Mouse (Mus musculus) ovary, postnatal 10 days (tissue): Measurements from ENCODE around the gene Pdcd7.

ENCODE experiments used
- DNase-seq: peaks from one replicate; pipeline ENCODE4 v3.0.0; 2022; ENCODE audit warnings: low spot score

Pdcd7 gene

DNA sequence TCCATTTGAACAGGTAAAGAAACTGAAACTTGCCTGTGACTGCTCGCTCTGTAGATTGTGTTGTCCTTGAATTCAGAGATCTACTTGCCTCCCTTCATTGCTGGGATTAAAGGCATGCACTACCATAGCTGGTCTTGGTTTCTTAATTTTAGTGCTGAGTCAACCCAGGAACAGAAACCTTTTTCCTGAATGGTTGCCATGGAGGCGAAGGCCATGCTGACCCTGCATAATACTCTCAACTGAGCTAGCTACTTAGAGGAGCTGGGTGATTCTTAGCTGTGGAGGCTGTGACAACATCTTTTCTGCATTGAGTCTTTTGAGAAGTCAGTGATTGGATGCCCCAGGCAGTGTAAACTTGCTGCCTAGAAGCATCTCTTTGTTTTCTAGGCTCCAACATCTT lies 11.1 kb downstream of the Pdcd7 start:
- no peak for DNase-seq

DNA sequence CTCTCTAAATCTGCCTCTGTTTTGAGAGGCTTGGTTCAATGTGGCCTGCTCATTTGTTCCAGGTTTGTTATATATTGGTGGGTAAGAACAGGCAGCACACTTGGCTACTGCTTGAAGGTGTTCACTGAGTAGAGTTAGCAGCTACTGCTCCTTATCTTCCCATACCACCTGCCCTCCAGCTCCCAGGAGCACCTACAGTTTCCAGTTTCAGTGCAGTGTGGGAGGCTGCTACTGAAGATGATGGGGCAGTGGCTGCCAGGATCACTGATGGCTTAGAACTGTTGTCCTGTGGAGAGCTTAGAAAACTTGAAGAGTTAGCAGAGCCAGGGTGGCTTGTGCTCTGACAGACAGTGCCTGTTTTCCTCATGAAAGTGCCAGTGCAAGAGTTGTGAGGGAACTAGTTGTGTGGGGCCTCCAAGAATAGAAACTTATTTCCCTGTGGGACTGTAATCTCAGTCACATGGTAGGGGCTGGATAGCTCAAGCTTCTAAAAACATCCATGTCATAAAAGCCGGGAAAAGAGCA lies 13.1 kb downstream of the Pdcd7 start:
- DNase-seq = no peak

DNA sequence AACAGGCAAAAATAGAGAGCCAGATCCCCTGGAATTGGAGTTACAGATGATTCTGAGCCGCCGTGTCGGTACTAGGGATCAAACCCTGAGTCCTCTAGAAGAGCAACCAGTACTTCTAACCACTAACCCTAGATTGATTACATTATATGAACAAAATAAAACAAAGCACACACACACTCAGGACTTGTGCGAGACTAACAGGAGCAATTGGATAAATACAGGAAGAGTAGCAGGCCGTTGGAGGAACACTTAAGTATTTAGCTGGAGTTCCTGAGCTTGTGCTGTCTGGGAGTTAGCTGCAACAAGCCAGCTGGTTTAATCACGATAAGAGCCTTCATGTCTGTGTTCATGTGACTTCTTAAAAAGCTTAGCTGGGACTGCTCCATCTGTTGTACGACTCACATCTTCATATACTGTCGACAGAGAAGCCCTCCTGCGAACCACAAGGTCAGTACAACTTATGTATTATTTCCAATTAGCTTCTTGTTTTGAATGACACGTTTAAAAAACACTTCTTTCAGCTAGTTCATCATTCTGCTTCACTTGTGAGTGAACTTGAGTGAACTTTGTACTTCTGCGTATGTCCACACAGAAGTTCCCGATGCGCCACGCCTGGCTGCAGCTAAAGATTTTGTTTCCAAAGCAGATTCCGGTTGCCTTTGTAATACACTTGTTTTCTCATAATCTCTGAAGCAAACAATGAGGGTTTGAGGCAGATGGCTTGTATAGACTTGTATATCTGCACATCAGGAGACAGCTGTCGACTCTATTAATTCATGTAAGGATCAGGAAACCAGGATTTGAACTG lies 14.9 kb downstream of the Pdcd7 start, which contains the start of gene Ubap1l:
Gene Ubap1l, plus strand, starts transcription at position 401 of the 808 bp plus-strand sequence.
- DNase-seq = no peak

DNA sequence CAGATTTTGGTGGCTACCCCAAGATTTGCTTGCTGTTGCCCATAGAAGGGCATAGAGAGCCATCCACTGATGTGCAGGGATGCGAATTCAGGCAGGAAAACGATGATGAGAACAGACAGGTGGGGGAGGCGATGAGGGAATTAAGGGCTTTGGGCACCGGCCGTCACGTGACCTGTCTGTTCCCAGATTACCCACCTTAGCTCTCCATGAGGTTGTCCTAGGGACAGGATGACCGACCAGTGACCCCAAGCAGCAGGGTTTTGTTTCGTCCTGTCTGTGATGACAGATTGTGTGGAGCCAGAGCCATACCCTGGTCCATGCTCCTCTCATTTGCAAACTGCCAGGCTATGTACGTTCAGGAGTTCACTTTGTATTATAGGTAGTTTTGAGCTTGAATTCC lies 17.8 kb downstream of the Pdcd7 start:
- no peak for DNase-seq

DNA sequence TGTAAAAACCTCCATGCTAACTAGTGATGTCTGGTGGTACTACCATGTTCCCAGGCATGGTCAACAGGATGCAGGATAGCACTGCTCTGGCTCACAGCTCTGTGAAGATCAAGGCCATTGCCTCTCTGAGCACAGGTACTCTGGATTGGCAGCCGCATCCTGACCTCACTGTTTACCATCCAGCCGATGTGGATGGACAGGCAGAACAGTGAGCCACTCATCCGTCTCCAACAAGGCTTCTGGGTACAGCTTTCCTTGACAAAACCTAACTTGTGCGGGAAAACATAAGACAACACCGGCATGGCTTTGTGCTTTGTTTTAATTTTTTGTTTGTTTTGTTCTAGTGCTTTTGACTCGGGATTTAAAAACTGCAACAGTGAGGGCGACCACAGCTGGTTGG lies 19.8 kb downstream of the Pdcd7 start:
- no peak for DNase-seq

DNA sequence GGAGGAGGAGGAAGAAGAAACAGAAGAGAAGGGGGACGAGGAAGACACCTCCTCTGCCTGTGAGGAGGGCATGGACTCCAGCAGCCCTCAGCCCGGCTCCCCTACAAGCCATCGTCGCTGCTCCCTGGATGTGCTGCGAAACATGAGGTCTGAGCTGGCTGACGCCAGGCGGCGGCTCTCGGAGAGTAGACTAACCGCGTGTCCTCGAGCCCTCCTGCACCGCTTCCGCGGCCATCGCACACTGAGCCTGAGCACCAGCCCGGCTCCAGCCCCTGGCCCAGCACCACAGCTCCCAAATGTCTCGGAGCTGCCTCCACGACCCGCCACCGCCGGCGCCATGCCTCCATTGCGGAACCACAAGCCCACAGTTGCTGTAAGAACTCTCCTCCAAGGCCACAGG lies 25.9 kb downstream of the Pdcd7 start:
- DNase-seq = no peak

DNA sequence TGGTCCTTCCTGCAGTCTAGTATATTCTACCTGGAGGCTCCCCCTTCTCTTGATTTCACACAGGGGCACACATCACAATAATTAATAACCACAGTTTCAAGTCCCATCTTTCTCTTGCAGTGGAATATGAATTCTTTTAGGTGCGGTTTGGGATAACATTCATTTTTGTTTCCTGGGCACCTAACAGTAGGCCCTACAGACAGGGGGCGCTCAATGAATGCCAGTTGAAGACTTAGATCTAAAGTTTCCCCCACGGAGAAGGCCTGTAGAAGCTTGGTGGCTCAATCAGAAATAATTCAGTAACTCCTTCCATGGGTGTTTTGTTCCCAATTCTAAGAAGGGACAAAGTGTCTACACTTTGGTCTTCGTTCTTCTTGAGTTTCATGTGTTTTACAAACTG lies 26.5 kb downstream of the Pdcd7 start:
- no peak for DNase-seq

DNA sequence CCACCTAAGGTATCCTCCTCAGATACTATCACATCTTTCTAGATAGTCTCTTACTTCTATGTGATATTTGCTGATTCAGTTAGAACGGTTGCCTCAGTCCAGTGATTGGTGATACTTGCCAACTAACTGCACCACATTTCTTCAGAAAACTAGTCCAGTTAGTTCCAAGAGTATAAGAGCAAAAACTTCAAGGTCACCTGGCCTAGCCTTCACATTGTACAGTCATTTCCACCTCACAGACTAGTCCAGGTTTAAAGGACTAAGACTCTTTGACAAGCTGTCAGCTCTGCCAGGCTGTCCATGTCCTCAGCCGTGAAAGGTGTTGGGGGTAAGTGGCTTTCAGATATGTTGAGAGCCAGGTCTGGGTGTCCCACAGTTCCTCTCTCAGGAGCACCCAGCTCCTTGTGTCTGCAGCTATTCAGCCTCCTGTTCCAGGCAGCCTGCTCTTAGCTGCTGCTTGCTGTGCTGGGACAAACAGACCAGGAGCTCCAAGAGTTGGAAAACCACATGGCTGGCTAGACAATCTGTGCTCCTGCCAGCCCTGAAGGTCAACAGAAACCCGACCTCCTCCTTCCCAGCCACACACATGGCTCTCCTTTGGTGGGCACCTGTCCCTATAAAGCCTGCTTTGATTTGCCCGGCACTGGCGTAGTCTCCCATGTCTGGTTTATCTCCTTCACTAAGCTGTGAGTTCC lies 28.7 kb downstream of the Pdcd7 start:
- no peak for DNase-seq

DNA sequence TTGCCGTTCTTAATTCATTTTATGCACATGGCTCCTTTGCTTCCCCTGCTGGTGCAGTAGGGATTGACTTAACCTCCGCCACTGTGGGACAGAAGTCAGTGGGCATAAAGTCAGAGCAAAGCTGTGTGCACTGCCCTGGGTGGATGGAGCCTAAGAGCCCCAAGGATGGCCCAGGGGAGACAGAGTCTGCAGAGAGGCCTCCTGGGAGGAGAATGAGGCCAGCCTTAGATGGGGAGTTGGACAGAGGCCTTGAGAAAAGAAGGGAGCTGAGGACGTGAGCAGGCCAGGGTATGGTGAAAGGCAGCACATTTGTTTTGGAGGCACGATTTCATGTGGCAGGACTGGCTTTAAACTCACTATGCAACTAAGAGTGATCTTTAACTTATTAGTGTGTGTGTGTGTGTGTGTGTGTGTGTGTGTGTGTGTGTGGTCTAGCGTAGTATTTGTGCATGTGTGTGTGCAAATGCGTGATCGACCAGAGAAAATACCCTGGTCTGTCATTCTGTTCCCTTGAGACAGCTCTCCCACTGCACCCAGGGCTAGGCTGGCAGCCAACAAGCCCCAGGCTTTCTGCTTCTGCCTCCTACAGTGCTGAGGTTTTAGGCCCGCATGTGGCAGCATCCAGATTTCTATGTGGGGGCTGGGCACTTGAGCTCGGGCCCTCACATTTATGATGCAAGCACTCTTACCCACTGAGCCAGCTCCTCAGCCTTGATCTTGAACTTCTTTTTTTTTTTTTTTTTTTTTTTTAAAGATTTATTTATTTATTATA lies 29.4 kb downstream of the Pdcd7 start:
- DNase-seq = no peak

DNA sequence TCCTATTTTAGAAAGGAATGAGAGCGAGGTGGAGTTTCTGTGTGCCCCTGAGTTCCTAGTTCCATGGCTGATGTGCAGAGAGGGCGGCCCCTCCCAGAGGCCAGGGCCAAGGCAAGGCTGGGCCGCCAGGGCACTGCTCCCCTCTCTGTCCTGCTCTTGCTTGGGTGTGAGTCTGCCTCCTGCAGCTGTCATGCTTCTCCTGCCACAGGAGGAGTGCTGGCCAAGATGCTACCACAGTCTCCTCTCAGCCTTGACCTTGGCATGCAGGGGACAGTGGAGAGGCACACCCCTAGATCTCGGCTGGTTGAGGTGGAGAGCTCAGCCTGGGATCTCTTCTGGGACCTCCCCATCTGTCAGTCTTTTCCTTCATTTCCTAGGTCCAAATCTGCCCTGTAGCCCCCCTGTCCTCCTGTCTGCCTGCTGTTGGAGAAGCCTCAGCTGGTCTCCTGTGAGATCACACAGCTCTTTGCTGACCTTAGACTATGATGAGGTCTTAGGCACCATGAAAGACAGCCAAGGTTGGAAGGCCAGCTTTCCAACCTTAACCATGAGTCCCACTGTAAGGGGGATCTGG lies 35.2 kb downstream of the Pdcd7 start:
- DNase-seq = no peak

DNA sequence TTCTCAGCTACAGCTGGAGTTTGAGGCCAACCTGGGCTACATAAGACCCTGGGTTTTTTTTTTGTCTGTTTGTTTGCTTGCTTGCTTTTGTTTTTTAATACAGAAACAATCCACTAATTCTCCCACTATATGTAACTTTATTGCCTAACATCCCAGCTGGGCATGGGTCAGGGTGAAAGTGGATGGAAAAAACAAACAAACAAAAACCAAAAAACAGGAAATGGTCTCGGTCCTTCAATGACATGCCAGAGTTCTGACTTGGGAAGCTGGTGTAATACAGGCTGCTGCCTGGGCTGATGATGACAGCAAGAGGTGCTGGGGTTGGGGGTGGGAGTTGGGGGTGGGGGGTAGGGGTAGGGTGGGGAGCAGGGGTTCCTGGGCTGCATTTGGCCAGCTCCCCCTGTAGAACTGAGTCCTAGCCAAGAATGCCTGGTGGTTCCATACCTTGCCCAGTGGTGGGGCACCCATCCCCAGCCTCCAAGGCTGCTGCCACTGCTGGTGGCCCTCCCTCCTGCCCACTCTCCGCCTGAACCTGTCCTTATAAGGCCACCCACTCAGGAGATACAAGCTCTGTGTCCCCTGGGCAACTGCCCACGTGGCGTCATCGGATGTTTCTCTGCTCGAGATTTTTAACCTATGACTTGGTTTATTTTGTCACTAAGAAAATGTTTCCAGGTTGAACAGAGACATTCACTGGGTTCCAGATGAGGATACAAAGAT lies 36.3 kb downstream of the Pdcd7 start:
- no peak for DNase-seq

DNA sequence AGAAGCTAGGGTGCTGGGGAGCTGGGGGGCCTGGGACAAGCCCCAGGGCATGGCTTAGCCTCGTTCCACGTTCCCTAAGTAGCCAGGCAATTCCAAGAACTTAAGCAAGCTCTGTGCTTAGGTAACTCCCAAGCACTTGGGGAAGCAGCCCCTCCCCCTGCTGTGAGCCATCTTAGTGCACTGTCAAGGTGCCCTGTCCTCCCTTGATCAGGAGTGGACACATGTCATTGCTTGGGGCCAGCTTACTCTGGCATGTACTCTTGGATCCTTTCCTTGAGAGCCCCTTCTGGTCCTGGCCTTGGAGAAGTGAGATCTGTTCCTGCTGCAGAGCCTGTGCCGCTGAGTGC lies 36.8 kb downstream of the Pdcd7 start:
- no peak for DNase-seq

DNA sequence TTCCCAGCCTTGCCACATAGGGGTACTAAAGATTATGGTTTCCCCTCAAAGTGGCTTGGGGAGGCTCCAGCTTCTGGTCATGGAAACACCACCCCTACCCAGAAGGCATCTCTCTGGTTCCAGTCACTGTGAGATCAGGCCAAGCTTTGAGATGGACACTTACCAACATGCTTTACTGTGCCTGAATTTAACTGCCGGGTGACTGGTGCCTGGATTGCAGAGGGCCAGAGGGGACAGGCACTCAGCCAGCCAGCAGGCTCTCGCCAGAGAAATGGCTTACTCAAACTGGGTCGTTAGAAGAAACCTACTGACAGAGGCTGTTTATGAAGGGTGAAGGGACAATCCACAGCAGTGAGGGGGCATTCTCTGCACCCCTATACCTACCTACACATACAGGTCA lies 38.4 kb downstream of the Pdcd7 start:
- DNase-seq = no peak

DNA sequence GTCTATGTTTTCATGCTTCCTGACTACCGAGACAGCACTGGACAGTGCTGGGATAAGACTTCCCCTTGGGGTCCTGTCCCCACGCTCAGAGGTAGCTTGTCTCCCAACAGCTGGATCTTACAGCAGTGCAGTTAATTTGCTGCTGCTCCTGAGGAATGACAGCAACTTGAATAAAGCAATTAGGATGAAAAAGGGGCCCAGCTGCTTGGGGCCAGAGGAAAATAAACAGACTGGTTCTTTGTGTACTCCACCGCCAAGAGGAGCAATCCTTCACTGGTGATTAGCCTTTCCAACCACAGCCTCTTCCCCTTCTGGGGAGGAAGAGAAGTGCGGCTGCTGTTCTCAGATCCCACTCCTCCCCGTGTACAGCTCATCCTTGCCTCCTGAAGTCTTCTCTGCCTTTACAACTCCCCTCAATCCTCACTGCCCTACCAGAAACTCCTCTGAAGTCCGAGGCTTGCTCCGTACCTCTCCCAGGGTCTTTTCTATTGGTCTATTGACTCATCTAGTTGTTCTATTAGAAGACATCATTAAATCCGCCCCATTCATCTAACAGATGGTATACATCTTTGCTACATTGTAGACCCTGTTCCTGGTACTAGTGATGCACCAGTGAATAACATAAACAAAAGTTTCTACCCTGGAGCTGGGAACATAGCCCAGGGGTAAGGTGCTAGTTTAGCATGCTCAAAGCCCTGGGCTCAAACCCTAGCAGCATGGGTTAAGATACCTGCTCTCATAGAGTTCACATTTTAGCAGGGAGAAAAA lies 40.7 kb downstream of the Pdcd7 start:
- DNase-seq = no peak

DNA sequence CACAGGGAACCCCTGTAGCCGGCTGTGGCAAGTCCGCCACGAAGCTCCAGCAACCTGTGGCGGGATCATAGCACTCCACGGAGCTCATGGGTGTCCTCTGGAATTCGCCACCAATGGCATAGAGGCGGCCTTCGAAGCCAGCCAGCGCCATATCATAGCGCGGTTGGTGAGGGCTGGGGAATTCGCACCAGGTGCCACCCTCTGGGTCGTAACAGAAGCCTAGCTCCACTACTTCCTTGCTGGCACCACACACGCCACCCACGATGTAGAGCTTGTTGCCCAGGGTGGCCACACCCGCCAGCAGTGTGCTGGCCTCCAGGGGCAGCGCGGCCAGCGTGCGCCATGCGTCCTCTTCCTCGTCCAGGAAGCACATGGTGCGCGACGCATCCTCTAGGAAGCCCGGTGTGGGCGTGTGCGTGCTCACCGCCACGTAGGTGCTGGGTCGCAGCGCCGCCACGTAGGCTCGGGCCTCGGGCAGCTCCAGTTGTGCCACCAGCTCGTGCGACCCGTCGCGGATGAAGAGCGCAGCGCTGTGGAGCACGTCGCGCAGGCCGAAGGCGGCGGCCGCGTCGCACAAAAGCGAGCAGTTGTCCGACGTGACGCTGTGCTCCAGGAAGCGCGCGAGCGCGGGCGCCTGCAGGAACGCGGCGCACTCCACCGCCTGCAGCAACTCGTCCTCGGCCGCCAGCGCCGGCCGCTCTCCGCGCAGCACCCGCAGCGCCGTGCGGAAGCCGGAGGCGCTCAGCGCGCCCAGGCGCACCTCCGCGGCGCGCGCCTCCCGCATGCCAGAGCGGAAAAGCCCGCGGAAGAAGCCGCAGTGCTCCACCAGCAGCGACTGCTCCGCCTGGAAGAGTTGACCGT lies 45.1 kb downstream of the Pdcd7 start:
- no peak for DNase-seq

DNA sequence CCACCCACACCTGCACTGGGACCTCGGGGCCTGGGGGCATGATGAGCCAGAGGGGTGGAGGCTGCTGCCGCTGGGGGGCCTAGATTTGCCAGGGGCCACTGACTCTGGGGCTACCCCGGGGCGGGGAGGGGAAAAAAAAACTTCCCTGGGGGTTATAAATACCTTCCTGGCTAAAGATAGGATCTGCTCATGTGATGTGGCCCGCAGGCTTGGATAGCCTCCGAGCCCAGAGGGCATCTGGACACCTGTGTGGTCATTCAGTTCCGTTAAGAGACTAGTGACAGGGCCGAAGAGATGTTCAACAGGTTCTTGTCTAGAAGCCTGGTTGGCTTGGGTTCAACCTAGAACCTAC lies 45.7 kb downstream of the Pdcd7 start, which contains the start of gene Kbtbd13:
Gene Kbtbd13, minus strand, starts transcription at position 40 of the 352 bp plus-strand sequence.
- no peak for DNase-seq

DNA sequence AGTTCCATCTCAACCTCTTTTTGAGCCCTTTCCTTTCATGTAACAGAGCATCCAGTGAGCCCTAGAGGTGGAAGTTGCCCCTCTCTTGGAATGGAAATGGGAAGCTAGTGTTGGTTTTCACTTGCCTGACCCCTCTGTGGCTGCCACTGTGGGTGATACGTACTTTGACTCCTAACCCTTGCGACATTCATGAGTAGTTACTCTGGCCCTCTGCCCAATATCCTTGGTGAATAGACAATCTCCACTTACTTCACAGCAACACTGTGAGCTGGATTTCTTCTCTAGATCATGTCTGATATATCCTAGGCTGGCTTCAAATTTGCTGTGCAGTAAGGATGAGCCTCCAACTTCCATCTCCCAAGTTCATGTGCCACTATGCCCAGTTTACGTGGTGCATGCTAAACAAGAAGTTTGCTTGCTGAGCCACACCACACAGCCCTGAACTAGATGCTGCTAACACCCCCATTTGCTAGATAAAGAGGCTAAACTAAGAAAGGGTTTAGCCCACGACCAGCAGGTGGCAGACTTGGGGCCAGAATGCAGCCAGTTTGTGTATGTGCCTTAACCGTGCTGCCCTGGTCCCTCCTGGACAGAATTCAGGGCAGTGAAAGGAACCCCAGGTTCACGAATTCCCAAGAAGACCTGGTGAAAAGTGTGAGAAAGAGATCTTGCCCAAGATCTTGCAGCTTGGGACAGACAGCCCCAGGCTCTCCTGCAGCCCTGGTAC lies 46.9 kb downstream of the Pdcd7 start:
- no peak for DNase-seq

DNA sequence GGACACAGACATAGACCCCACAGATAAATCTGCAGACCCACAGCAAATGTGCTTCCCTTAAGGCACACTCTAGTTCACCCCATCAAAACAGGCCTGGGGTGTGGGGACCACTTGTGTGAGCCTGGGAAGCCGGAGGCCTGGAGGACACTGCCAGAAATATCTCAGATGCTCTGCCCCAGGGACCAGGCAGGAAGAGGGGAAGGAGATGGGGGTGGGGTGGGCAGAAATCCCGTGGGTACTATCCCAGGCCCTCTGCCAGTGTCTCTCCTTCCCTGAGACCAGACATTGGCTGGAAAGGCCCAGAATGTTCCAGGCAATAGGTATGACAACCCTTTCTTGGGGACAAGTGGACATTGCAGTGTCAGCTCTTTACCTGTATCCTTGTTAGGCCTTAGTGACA lies 47.7 kb downstream of the Pdcd7 start:
- DNase-seq = no peak

DNA sequence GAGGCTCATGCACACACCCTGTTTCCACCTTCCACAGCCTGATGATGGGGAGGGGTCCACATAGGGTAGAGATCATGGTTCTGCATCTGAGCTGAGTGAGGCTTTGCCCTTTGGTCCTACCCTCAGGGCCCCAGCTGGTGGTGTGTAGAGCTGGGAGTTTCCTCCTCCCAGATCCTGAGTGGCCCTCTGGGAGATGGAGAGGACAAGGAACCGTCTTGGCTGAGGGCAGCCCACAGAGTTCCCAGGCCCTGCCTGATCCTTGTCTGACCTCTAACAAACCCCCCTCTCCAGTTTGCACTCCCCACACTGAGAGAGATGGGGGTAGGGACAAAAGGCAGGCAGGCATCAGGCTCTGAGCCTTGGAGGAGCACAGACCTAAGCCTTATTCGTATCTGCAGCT lies 48.5 kb downstream of the Pdcd7 start:
- DNase-seq = no peak
